Mouse (Mus musculus): Measurements from ENCODE around the gene Pnkd.

Pnkd gene

GRCm38 (mm10) chr1:74359952-74360517 is 75.3 kb downstream of the Pnkd start:
- DNase-seq (ENCODE audit: low spot score), result no peak

- DNase-seq (ENCODE audit: low spot score), result no peak
Observed at GRCm38 (mm10) chr1:74361812-74362211, 77.1 kb downstream of the Pnkd start, which contains the start of gene Catip. Gene Catip (plus strand): TSS chr1:74362108.

- no peak for DNase-seq (ENCODE audit: low spot score)
Observed at GRCm38 (mm10) chr1:74362325-74363229, 77.8 kb downstream of the Pnkd start.

- no peak for DNase-seq (ENCODE audit: low spot score)
Observed at GRCm38 (mm10) chr1:74363437-74363836, 78.7 kb downstream of the Pnkd start.

- DNase-seq (ENCODE audit: low spot score), result no peak
Observed at GRCm38 (mm10) chr1:74364270-74364669, 79.5 kb downstream of the Pnkd start.

GRCm38 (mm10) chr1:74367886-74368645 is 83.3 kb downstream of the Pnkd start:
- DNase-seq (ENCODE audit: low spot score), result no peak

GRCm38 (mm10) chr1:74370040-74370439 is 85.3 kb downstream of the Pnkd start:
- DNase-seq (ENCODE audit: low spot score), result no peak

- no peak for DNase-seq (ENCODE audit: low spot score)
Observed at GRCm38 (mm10) chr1:74373372-74373771, 88.6 kb downstream of the Pnkd start.

GRCm38 (mm10) chr1:74374980-74375379 is 90.2 kb downstream of the Pnkd start, which contains the start of gene Slc11a1:
Gene Slc11a1 (plus strand): TSS chr1:74375195.
- DNase-seq (ENCODE audit: low spot score), result no peak

- DNase-seq (ENCODE audit: low spot score), result no peak
Observed at GRCm38 (mm10) chr1:74375561-74375960, 90.8 kb downstream of the Pnkd start.

GRCm38 (mm10) chr1:74376396-74376795 is 91.7 kb downstream of the Pnkd start:
- no peak for DNase-seq (ENCODE audit: low spot score)

GRCm38 (mm10) chr1:74379058-74379504 is 94.4 kb downstream of the Pnkd start:
- no peak for DNase-seq (ENCODE audit: low spot score)

GRCm38 (mm10) chr1:74380484-74380883 is 95.8 kb downstream of the Pnkd start:
- DNase-seq (ENCODE audit: low spot score), result no peak

GRCm38 (mm10) chr1:74381588-74382021 is 96.9 kb downstream of the Pnkd start:
- DNase-seq (ENCODE audit: low spot score), result no peak

- no peak for DNase-seq (ENCODE audit: low spot score)
Observed at GRCm38 (mm10) chr1:74383385-74383784, 98.7 kb downstream of the Pnkd start.

- DNase-seq (ENCODE audit: low spot score), result no peak
Observed at GRCm38 (mm10) chr1:74384525-74384924, 99.8 kb downstream of the Pnkd start.

GRCm38 (mm10) chr1:74385064-74385463 is 100.3 kb downstream of the Pnkd start:
- no peak for DNase-seq (ENCODE audit: low spot score)

GRCm38 (mm10) chr1:74385531-74385930 is 100.8 kb downstream of the Pnkd start:
- no peak for DNase-seq (ENCODE audit: low spot score)

GRCm38 (mm10) chr1:74386363-74386713 is 101.6 kb downstream of the Pnkd start:
- no peak for DNase-seq (ENCODE audit: low spot score)

GRCm38 (mm10) chr1:74386714-74387385 is 102.1 kb downstream of the Pnkd start:
- peak; percentile 90 for DNase-seq (ENCODE audit: low spot score)

- no peak for DNase-seq (ENCODE audit: low spot score)
Observed at GRCm38 (mm10) chr1:74387386-74387988, 102.8 kb downstream of the Pnkd start.

All from spleen, adult 12 weeks (tissue).